Mouse (Mus musculus): ENCODE measurements around the gene Fgf5. TPM values are rescaled to one million over a fixed set of nuclear protein-coding genes. Genes with fewer than 3 reads are reported as not detected.
A peak's percentile ranks its signal among the peaks of the same experiment; 100 is the strongest.

Fgf5 gene
- polyA plus RNA-seq (2012; rRNA removed) = 0.09 TPM in 1 of 2 replicates, not detected in the other

DNA sequence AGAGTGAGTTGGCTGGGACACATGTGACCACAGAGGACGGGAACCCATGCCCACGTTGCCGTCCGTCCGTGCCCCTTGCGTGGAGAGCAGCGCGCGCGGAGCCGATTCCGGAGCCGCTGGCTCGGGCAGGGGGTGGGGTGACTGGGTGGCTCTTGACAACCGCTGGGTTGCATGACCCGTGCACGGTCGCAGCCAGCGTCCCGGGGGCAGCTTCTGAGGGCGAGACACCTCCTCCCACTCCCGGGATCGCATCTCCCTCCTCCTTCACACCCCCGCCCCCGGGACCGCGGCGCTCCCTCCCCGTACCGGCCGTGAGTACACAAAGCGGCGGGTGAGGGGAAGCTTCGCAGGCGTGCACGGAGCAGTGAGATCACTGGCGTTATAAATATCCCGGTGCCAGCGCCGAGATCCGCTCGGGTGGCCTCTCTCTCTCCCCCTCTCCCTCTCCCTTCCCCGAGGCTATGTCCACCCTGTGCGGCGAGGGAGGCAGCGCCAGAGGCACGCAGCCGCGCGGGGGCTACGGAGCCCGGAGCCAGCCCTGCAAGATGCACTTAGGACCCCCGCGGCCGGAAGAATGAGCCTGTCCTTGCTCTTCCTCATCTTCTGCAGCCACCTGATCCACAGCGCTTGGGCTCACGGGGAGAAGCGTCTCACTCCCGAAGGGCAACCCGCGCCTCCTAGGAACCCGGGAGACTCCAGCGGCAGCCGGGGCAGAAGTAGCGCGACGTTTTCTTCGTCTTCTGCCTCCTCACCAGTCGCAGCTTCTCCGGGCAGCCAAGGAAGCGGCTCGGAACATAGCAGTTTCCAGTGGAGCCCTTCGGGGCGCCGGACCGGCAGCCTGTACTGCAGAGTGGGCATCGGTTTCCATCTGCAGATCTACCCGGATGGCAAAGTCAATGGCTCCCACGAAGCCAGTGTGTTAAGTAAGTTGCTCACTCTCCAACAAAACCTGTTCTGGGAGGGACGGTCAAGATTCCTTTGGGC, at the start of gene Fgf5:
Gene Fgf5 (plus strand): TSS at position 347 of the 984 bp plus-strand sequence.
- peak; percentile 22 for DNase-seq (ENCODE audit: low spot score)

DNA sequence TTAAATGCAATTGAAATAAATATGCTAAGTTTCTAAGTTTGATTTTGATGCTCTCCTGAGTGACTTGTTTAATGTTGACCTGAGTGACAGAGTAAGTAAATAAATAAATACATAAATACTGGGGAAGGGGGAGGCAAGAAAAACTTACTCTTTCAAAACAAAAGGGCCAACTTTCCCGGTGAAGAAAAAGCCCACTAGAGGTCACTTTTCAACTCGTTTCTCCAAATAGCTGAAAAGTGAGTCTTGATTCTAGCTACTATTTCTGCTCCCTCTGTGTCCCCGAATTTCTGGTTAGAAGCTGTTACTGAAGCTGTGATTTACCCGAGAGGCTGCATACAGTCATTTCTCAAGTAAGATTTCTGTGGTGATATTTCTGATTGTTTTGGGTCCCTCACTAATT, 41.5 kb upstream of the Fgf5 start:
- no peak for DNase-seq (ENCODE audit: low spot score)

DNA sequence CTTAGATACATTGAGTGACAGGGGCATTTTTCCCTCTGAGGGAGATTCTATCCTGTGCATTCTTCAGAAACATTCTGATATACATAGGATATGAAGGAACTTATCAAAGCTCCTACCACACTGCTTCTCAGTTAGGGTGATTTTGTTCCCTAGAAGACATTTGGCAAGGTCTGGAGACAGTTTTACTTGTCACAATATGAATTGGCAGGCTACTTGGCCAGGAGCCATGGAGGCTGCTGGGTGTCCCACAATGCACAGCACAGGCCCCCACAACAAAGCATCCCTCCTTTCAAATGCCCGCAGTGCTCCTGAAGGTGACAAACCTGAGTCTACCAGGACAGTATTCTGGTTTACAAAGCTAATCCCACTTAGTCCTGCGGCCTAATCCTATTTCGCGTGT, 32.0 kb upstream of the Fgf5 start:
- DNase-seq (ENCODE audit: low spot score) = no peak

DNA sequence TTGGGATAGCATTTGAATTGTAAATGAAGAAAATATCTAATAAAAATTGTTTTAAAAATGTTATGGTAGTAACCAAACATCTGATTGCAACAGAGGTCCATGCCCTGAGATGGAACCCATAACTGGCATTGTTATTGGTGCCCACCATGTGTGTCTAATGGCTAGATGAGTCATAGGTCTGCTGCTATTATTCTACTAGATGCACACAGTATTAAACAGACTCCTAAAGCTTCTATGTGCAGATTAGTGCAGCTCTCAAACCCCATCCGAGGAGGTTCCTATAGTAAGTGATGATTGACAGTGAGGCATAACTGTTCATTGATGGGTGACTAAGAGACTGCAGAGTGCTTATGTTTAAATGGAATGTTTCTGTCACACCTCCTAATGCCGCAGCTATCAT, 27.3 kb upstream of the Fgf5 start:
- no peak for DNase-seq (ENCODE audit: low spot score)

DNA sequence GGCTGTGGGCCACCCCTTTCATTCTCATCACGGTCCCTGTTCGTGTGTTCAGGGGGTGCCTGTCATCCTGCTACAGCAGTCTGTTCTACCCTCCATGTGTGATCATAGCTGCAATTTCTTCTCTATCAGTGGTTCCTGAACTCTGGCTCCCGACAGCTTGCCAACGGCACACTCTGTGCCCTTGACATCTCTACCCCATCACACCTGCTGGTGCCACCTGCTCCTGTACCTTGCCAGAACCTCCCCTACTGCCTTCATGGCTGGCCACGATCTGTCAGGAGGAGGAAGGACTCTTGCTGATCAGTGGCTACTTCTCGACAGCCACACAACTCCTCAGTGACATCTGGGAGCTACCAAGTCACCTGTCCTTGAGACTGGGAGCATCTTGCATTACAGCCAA, 24.5 kb upstream of the Fgf5 start:
- DNase-seq (ENCODE audit: low spot score) = no peak

DNA sequence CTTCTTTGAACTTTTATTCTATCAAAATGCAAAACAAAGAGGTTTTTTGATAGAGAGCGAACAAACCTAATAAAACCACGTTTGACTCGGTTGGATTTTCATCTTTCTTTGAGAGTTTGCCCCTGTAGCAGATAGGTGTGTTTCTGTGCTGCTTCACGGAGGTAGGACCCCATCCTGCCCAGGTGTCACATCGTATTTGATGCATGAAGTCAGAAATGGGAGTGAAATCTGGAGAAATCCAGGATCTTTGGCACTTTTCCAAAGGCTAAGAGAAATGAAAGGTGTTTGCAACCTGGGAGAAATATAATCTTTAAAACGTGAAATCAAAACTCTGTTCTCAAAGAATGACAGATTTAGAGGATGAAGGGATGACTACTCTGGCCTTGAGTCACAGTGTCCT, 15.5 kb upstream of the Fgf5 start:
- DNase-seq (ENCODE audit: low spot score) = no peak

DNA sequence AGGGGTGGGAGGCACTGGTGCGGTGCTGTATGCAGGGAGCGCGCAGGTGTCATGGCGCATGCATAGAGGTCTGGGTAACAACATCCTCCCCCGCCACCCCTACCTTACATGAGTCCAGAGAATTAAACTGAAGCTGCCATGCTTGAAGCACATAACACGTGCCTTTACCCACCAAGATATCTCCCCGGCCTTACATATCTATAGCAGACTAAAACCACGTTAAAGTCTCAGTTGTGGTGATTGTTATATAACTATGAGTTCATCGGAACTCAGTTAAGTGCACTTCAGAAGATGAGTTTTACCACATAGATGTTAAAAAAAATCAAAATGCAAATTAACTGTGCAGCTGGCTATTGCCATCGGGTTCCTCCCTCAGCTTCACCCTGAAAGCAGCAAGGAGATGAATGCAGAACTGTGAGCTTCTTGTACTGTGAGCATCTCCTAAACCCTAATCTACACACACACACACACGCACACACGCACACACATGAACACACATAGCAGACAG, 12.6 kb upstream of the Fgf5 start:
- DNase-seq (ENCODE audit: low spot score) = no peak

DNA sequence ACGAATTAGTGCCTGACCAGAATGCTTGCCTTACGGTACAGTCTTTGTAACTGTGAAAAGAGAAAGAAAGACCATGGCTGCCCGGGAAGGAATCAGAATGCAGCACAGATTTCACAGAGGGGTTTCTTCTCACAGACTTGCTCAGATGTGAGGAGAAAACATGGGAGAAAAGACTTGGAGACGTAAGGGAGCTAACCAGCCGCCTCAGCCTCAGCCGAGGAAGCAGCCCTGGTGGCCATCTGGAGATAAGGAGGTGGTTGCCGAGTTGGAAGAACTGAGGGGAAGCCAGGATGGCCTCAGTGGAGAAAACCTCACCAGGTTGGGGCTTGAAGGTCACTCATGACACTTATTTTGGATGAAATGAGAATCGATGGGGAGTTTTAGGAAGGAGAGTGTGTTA, 8.7 kb upstream of the Fgf5 start:
- no peak for DNase-seq (ENCODE audit: low spot score)

DNA sequence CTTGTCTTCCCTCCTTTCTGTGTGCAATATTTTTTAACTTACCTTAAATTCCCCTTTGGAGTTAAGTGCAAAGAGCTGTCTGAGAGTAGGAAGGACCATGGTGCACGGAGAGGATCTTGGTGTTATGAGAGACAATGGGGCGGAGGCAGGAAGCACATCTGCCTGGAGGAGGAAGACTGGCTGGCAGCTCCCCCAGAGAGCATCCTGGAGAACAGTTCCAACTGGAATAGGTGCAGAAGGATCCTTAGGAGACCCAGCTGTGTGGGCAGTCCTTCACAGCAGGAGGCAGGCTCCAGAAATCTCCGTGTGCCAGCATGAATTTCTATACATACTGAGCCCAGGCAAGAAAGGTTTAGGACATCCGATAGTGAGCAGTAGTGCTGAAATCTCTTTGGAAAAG, 8.0 kb upstream of the Fgf5 start:
- DNase-seq (ENCODE audit: low spot score) = no peak

DNA sequence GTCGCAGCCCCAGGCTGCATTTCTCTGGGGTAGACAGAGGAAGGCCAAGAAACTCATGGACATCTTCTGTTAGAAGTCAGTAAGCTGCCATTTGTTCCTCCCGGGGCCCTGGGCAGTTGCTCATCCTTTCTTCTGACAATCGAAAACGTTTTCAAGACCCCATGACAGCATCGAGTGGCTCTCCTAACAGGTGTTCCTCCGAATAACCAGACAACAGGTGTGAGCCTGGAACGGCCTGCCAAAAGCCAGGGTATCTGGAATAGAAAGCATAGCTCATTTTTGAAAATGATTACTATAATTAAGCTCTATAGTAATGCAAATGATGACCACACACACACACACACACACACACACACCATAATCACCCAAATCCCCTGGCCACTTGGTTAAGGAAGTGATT, 7.2 kb upstream of the Fgf5 start:
- DNase-seq (ENCODE audit: low spot score) = no peak

DNA sequence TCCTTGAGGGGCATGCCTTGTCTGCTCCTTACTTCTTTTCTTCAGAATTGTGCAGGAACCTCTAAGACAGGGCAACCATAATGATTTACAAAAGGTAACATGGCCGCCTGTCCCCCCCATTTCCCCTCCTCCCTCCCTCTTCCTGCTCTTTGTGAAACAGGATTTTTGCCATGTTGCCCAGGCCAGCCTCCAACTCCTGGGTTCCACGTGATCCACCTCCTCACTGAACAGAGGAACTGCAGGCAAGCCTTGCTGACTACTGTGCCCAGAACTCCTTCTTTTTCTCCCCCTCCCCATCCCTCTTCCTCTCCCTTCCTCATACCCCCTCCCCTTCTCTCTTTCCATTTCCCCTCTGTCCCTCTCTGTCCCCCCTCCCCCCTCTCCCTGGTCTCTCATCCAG, 6.5 kb upstream of the Fgf5 start:
- no peak for DNase-seq (ENCODE audit: low spot score)

DNA sequence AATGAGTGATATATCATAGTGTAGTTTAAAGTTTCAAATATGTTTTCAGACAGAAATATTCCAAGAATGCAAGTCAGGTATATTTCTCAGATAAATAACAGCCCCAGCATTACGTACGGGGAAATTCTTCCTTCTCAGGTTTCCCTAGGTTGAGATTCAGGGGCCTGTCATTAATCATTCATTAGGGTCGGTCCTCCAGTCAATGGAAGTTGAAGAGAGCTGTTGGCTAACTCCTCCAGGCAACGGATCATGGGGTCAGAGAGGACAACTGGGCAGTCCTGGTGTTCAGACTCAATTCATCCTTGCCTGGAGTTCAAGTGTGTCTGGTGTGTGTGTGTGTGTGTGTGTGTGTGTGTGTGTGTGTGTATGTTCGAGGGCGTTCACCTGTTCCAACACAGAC, 837 bp upstream of the Fgf5 start:
- no peak for DNase-seq (ENCODE audit: low spot score)

DNA sequence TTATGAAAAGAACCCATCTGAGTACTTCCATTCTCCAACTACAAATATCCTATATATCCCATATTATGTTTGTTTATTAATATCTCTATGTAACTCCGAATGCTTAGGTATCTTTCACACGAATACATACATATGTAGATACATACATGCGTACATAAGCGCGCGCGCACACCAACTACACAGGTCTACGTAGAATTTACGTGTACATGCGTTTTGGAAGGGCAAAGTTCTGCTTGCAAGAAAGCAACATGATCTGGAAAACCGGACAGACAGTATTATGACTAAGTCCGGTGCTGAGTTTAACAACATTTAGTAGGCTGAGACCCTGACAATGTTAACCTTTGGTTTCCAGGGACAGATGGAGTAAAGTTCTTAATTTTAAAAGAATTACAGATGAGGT, 1.2 kb downstream of the Fgf5 start:
- DNase-seq (ENCODE audit: low spot score) = no peak

DNA sequence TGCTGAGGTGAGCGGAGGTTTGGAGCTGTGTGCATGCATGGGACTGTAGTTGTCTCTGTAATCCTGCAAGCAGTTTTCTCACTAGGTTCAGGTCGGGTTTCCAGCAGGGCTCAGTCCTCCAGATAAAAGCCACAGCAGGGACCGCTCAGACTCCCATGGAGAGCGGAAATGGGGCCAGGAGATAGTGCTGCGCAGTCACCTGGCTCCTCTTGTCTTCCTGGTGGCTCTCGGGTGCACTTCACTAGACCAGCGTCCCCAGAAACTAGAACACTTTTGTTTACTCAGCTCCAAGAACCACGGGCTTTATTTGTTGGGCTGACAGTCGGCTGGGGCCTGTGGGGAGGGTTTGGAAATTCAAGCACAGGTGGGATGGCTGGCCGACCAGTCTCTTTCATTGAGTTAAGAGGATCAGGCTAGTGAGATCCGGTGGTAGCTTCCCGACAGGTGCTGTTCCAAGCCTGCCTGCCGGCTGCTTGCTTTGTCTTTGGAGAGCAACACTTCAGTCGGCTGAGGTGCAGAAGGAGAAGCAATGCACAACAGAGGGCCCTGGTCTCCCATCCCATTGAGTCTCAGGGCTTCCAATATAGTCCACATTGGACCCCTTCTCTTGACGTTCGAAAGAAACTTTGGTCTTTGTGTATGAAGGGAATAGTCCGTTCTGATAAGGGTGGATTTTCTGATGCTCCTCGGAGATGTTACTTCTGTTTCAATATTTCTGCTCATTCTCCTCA, 1.9 kb downstream of the Fgf5 start:
- no peak for DNase-seq (ENCODE audit: low spot score)

DNA sequence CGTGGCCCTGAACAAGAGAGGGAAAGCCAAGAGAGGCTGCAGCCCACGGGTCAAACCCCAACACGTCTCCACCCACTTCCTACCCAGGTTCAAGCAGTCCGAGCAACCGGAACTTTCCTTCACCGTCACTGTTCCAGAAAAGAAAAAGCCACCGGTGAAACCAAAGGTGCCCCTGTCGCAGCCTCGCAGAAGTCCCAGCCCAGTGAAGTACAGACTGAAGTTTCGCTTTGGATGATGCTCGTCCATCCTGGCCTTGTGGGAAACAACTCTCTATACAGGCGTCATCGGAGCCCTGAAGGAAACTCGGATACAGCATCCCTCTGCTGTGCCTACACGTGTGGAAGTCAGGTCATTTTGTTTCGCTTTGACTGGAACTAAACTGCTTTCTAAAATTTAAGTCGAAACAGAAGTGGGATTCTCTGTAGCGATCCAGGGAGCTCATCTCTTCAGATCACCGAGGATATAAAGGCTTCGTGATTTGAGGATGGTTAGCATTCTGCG, 21.4 kb downstream of the Fgf5 start:
- DNase-seq (ENCODE audit: low spot score) = no peak

DNA sequence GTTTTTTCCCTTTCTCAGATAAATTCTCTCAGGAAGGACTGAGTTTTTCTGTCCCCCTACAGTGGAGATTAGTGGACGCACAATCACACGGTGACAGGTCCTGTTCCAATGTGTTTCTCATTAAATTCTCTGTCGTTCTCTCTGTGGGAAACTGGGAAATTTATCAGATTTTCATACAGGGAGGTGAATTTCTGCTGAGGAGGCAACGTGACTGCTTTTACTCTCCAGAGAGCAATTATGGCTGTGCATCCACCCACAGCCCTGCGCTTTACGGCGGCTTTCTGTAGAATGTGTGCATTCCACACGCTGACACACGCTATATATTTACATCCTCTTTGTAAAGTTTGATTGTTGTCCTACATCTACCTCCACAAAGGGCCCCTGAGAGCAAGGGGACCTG, 28.0 kb downstream of the Fgf5 start:
- DNase-seq (ENCODE audit: low spot score) = no peak

DNA sequence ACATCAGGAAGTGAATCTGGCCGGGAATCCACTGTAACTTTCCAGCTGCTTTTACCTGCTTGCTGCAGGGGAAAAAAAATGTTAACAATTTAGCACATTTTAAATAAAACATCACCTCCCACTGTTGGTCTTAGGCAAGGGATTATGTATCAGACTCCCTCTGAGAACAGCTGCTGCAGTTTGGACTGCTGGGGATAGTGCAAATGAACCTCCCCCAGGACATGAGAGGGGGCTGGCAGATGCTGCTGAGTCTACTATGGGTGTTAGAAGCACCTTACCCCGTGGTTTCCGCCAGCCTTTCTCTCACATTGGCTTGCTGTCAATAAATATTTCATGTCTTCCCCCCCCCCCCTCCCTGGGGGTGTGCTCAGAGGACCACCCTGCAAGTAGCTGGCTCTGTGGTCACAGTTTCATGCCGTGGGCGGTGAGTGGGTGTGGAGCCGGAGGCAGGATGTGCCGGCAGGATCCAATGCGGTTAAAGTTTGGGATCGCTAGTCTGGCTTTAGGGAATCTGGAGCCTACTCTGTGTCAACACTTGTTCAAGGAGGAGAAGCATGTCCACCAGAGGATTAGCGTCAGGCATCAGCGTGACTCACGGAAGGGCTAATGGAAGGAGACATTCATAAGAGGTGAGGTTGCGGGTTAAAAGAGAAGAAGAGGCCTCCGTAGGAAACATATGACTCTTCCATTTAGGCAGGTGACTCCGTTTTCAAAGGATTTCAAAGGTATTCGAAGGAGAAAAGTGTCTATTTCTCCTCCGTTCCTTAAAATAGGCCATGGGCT, 29.9 kb downstream of the Fgf5 start:
- DNase-seq (ENCODE audit: low spot score) = no peak

DNA sequence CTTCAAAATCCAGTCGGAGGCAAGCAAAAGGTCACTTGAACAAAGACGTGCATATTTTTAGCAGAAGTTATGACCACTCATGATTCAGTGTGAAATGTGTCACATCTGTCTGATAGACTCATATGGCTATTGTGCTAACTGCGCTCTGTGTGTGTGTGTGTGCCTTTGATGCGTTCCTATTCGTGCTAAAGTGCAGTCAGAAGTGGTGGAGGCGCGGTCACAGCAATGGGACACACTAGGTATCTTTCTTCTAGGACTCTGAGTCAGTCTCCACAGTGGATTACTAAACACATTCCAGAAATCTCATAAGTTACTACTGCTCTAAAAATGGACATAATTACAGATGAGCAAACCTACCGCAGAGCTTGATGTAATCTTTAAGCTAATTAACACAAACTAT, 36.7 kb downstream of the Fgf5 start:
- DNase-seq (ENCODE audit: low spot score) = no peak

DNA sequence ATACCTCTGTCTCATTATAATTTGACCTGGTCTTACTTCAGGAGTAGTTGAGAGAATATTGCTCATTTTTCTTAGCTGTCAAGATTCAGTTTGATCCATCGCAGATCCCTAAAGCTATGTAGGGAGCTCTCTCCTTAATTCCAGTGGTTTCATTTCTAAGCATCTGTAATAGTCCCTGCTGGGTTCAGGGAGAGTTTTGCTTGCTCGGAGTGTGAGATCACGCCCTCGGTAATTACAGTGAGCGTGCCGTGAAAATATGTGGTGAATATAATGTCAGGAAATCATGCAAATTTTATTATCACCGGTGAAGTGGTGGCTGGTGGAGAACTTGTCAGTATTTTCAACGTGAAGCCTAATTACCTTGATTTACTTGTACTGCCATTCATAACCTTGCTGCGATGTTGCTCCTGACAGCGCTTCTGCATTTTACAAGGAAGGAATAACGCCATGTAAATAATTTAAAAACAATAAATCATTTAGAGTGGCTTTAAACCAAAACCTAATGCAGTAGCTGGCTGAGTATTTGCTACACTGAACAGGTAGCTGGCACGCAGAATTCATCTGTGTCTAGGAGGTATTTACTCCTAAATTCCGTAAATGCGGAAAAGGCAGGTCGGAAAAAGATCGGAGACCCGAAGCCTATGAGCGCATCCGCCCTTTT, 38.5 kb downstream of the Fgf5 start:
- no peak for DNase-seq (ENCODE audit: low spot score)

DNA sequence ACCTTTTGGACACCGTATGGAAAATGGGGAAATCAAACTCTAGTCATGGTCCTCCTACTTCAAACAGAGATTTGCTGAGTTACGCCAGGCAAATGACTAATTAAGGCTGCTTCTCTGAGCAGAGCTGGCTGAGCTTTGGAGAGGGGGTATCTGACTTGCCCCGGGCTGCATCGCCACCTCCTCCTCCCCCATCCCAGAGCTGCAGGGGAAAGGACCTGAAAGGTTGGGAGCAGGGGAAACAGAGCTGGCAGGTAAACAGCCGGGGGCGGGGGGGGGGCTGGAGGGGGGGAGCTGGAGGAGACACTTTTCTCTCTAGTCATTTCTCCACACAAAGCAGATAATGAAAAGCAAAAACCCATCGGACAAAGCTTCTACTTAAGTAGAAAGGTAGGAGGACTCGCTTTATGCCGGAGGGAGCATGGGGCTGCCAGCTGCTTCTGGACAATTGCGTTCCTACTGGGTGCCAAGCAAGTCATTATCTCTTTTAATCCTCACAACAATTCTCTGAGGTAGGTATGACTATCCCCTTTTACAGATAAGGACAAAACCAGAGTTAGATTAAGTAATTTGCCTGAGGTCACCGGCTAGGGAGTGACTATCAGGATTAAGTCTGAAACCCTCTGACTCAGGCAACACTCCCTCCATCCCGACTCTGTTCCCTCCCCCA, 39.2 kb downstream of the Fgf5 start:
- no peak for DNase-seq (ENCODE audit: low spot score)

DNA sequence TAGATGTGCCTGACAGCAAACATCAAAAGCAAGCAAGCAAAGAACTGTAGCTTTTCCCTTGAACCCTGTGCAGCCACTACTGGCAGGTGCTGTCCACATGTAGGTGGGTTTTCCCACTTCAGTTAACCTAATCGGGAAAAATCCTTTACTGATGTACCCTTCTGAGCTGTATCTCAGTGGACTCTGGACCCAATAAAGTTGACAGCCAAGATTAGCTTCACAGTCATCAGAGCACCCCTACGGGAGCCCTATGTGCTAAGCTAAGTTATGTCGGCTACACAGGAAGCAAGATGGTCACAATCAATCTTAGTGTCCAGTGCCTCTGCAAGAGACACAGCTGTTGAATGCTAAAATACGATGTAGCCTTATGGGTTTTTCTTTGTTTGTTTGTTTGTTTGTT, 46.1 kb downstream of the Fgf5 start:
- no peak for DNase-seq (ENCODE audit: low spot score)
